Mouse (Mus musculus): ENCODE data around the gene BC034090. TPM values are rescaled to one million over a fixed set of nuclear protein-coding genes. Genes with fewer than 3 reads are reported as not detected.

BC034090 gene
- polyA plus RNA-seq, 1 experiment = not detected

DNA sequence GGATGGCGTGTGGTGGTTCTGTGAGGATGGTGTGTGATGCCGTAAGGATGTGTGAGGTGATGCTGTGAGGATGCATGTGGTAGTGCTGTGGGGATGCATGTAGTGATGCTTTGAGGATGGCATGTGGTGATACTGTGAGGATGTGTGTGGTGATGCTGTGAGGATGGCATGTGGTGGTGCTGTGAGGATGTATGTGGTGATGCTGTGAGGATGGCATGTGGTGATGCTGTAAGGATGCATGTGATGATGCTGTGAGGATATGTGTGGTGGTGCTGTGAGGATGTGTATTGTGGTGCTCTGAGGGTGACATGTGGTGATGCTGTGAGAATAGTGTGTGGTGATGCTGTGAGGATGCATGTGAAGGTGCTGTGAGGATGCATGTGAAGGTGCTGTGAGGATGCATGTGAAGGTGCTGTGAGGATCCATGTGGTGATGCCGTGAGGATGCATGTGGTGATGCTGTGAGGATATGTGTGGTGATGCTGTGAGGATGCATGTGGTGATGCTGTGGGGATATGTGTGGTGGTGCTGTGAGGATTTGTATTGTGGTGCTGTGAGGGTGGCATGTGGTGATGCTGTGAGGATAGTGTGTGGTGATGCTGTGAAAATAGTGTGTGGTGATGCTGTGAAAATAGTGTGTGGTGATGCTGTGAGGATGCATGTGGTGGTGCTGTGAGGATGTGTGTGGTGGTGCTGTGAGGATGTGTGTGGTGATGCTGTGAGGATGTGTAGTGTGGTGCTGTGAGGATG is 71.2 kb downstream of the BC034090 start:
- TF ChIP-seq CTCF (IDR thresholded peaks at IDR 0.05; ENCODE audit: insufficient read depth, low read depth, low read length) = no peak
- no peak overlapping the region for H3K4me3 ChIP-seq (ENCODE audit: insufficient read depth, low read depth, low read length)
- no peak overlapping the region for H3K27ac ChIP-seq (ENCODE audit: insufficient read depth, low read depth, low read length)
- peaks cover 12% of the 10 kb centered on the region for H3K4me1 ChIP-seq (ENCODE audit: control insufficient read depth, insufficient read depth, low read length)
- 73% methylated on average over 3 of the region's 3 CpGs for WGBS

DNA sequence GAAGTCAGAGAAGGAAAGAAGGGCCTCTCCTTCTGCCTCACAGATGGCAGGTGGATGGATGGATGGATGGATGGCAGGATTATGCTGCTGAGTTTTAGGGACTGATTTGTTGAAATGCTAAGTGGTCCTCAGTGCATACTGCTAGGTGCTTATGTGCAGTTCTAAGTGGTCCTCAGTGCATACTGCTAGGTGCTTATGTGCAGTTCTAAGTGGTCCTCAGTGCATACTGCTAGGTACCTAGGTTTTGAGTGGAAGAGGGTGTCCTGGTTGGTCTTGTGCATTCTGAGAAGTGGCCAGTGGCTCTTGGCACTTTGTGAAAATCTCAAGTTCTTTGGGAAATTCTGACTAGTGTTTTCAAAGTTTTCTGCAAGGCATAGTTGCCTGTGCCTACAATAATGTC is 74.3 kb downstream of the BC034090 start:
- TF ChIP-seq POLR2A (IDR thresholded peaks at IDR 0.05; ENCODE audit: insufficient read depth, low read depth, low read length) (no peak), CTCF (IDR thresholded peaks at IDR 0.05; ENCODE audit: insufficient read depth, low read depth, low read length) (no peak)
- Histone ChIP-seq H3K4me1 (ENCODE audit: control insufficient read depth, insufficient read depth, low read length) (peaks cover 21% of the 10 kb centered on the region), H3K4me3 (ENCODE audit: insufficient read depth, low read depth, low read length) (no peak overlapping the region), H3K27ac (ENCODE audit: insufficient read depth, low read depth, low read length) (no peak overlapping the region)

DNA sequence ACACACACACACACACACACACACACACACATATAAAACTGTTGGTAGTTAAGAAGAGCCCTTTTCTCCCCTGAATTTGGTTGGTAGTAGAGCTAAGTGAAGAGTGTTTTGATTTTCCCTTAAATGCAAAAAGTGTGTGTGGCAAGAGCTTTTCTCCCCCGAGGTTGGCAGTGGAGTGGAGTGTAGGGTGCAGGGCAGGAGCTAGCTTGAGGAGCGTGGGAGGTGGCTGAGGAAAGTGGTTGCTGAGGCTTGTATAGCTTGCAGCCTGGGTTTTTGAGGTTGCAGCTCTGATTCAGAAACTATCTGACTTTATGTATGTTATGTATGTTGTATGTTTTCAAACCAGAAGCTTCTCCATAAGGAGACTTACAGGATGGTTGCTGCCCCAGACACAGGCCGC is 76.8 kb downstream of the BC034090 start:
- no peak overlapping the region for H3K4me3 ChIP-seq (ENCODE audit: insufficient read depth, low read depth, low read length)
- TF ChIP-seq POLR2A (IDR thresholded peaks at IDR 0.05; ENCODE audit: insufficient read depth, low read depth, low read length) = no peak
- no peak for TF ChIP-seq CTCF (IDR thresholded peaks at IDR 0.05; ENCODE audit: insufficient read depth, low read depth, low read length)
- H3K27ac ChIP-seq (ENCODE audit: insufficient read depth, low read depth, low read length) = no peak overlapping the region
- H3K4me1 ChIP-seq (ENCODE audit: control insufficient read depth, insufficient read depth, low read length) = peaks cover 24% of the 10 kb centered on the region
- 60% methylated on average over 3 of the region's 3 CpGs for WGBS

Other genes with a start within 250 kb of the BC034090 start
- not detected in 2 replicates for gene Ier5, start 144.8 kb downstream of the BC034090 start, polyA plus RNA-seq (2012; ENCODE audit: insufficient read depth, insufficient read length, low replicate concordance, missing spikeins)
- not detected in 2 replicates for gene Mr1, start 97.6 kb downstream of the BC034090 start, polyA plus RNA-seq (2012; ENCODE audit: insufficient read depth, insufficient read length, low replicate concordance, missing spikeins)
- gene Stx6, start 85.7 kb downstream of the BC034090 start, polyA plus RNA-seq (2012; ENCODE audit: insufficient read depth, insufficient read length, low replicate concordance, missing spikeins) = not detected in 2 replicates
- gene Xpr1, start 173.0 kb upstream of the BC034090 start, polyA plus RNA-seq (2012; ENCODE audit: insufficient read depth, insufficient read length, low replicate concordance, missing spikeins) = 107 TPM in 1 of 2 replicates, not detected in the other

All from olfactory bulb, adult 2 months (tissue).